Mouse (Mus musculus): ENCODE results near the gene Camk2n1. TPM values are rescaled to one million over a fixed set of nuclear protein-coding genes. Genes with fewer than 3 reads are reported as not detected.

The Camk2n1 gene
- polyA plus RNA-seq, 1 experiment = 3.4 TPM

DNA sequence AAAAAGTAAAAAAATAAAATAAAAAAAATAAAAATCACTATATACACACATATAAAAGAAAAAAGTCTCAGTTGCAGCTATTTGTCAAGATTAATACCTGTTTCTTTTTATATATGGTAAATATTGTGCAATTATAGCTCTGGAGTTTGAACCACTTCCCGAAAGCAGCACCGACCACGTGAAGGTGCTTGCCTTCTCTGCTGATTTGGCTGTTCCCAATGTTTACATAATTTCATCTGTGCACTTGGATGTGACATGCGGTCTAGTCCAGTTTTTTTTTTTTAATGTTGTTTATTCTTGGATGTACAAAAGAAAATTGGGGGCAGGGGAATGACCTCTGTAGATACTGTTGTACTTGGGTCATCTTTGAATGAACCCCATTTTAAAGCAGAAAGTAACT lies 3.0 kb downstream of the Camk2n1 start:
- H3K27ac ChIP-seq (ENCODE audit: control insufficient read depth, insufficient read depth, low read depth, low read length, poor library complexity) = no peak overlapping the region
- 28% methylated on average over 4 of the region's 4 CpGs for WGBS
- H3K4me3 ChIP-seq (replicated peaks; ENCODE audit: control insufficient read depth, low read depth, low read length) = no peak overlapping the region
- TF ChIP-seq CTCF (IDR thresholded peaks at IDR 0.05; ENCODE audit: control insufficient read depth, insufficient read depth, low read length) = no peak
- no peak for TF ChIP-seq POLR2A (IDR thresholded peaks at IDR 0.05; ENCODE audit: borderline replicate concordance, control insufficient read depth, low read depth, low read length)
- H3K4me1 ChIP-seq (ENCODE audit: control insufficient read depth, insufficient read depth, low read length) = peaks cover 2% of the 10 kb centered on the region; the same call in 1 of the 2 replicates

DNA sequence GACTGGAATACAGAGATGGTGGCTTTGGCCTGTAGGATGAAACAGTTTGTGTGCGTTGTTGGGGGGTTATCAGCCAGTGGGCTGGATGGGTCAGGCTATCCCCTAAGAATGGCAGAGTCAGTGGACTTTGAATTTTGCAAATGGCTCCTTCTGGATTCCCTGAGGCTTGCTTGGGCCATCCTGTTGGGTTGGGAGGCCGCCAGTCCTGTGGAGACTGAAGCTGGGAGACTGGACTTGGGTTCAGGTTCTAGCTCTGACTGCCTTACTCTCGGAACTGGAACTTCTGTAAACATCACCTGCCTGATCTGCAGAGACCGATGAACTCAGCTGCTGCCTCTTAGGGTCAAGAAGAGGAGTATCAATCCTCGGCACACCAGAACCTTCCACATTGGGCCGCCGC lies 4.1 kb downstream of the Camk2n1 start:
- 73% methylated on average over 7 of the region's 7 CpGs for WGBS
- H3K27ac ChIP-seq (ENCODE audit: control insufficient read depth, insufficient read depth, low read depth, low read length, poor library complexity) = no peak overlapping the region
- no peak overlapping the region for H3K4me3 ChIP-seq (replicated peaks; ENCODE audit: control insufficient read depth, low read depth, low read length)
- H3K4me1 ChIP-seq (ENCODE audit: control insufficient read depth, insufficient read depth, low read length) = peaks cover 2% of the 10 kb centered on the region; the same call in 1 of the 2 replicates
- TF ChIP-seq POLR2A (IDR thresholded peaks at IDR 0.05; ENCODE audit: borderline replicate concordance, control insufficient read depth, low read depth, low read length) (no peak), CTCF (IDR thresholded peaks at IDR 0.05; ENCODE audit: control insufficient read depth, insufficient read depth, low read length) (no peak)

- peaks cover 2% of the 10 kb centered on the region; the same call in 1 of the 2 replicates for H3K4me1 ChIP-seq (ENCODE audit: control insufficient read depth, insufficient read depth, low read length)
- H3K4me3 ChIP-seq (replicated peaks; ENCODE audit: control insufficient read depth, low read depth, low read length) = no peak overlapping the region
- TF ChIP-seq CTCF (IDR thresholded peaks at IDR 0.05; ENCODE audit: control insufficient read depth, insufficient read depth, low read length) = no peak
- no peak for TF ChIP-seq POLR2A (IDR thresholded peaks at IDR 0.05; ENCODE audit: borderline replicate concordance, control insufficient read depth, low read depth, low read length)
- WGBS = 72% methylated on average over 5 of the region's 5 CpGs
- H3K27ac ChIP-seq (ENCODE audit: control insufficient read depth, insufficient read depth, low read depth, low read length, poor library complexity) = no peak overlapping the region
Observed at GRCm38 (mm10) chr4:138458735-138459440, 4.8 kb downstream of the Camk2n1 start.

- H3K27ac ChIP-seq (ENCODE audit: control insufficient read depth, insufficient read depth, low read depth, low read length, poor library complexity) = no peak overlapping the region
- 71% methylated on average over 6 of the region's 6 CpGs for WGBS
Observed at GRCm38 (mm10) chr4:138459775-138460174, 5.7 kb downstream of the Camk2n1 start.

DNA sequence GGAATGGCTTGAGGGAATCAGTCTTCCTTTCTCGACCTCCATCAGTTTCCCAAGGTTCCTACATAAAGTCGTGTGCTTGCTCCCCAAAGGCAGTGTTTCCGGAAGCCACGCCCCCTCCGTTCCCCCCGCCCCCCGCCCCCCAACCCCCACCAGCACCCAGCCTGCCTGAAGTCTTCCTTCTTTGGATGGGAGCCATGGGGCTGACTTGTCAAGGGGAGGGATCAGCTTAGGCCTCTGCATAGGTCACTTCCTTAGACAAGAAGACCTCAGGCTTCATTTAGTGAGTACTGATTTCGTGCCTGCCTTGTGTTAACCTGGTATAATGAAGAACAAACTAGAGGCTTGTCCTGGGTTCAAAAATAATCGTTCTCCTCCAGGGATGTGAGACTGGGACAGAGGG lies 6.8 kb downstream of the Camk2n1 start:
- Histone ChIP-seq H3K4me1 (ENCODE audit: control insufficient read depth, insufficient read depth, low read length) (peaks cover 2% of the 10 kb centered on the region), H3K4me3 (replicated peaks; ENCODE audit: control insufficient read depth, low read depth, low read length) (no peak overlapping the region), H3K27ac (ENCODE audit: control insufficient read depth, insufficient read depth, low read depth, low read length, poor library complexity) (no peak overlapping the region)
- WGBS = 23% methylated on average over 9 of the region's 9 CpGs
- TF ChIP-seq POLR2A (IDR thresholded peaks at IDR 0.05; ENCODE audit: borderline replicate concordance, control insufficient read depth, low read depth, low read length) (no peak), CTCF (IDR thresholded peaks at IDR 0.05; ENCODE audit: control insufficient read depth, insufficient read depth, low read length) (no peak)

More at GRCm38 (mm10) chr4:138459775-138460174, 5.7 kb downstream of the Camk2n1 start:
- peaks cover 2% of the 10 kb centered on the region for H3K4me1 ChIP-seq (ENCODE audit: control insufficient read depth, insufficient read depth, low read length)
- no peak overlapping the region for H3K4me3 ChIP-seq (replicated peaks; ENCODE audit: control insufficient read depth, low read depth, low read length)
- no peak for TF ChIP-seq POLR2A (IDR thresholded peaks at IDR 0.05; ENCODE audit: borderline replicate concordance, control insufficient read depth, low read depth, low read length)

GRCm38 (mm10) chr4:138461471-138461870 lies 7.4 kb downstream of the Camk2n1 start:
- WGBS = 90% methylated on average over 5 of the region's 5 CpGs

DNA sequence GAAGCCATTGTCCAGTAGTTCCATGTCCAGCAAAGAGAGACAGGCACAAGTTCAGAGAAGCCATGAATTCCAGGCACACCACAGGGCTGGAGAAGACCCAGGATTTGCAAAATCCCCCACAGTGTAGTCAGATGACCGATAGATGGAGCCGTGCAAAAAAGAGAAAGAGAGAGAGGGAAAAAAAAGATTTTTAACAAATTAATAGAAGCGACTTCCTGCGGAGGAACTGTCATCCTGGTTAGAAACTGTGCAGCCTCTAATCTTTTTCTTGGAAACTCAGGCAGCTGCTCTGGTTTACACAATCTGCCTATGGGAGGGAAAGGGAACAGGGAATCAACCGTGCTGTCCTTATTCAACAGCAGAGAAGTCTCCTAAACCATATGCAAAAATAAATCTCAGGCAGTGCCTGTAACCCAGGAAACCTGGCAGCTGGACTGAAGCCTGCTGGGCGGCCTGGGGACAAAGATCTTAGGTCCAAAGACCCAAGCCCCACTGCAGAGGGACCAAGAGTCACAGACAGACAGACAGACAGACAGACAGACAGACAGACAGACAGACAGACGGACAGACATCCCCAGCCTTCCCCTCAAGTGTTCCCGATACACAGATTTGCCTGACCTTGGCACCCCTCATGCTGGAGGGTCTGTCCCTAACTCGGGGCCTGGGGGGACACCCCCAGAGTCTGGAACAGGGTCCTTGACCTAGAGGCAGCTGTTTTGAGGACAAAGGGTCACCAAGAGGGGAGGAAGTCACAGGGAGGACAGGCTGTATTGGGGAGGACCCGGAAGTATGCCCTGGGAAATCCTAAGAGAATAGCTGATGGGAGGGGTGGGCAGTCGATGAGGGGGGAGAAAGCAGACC lies 9.1 kb downstream of the Camk2n1 start:
- Histone ChIP-seq H3K4me3 (replicated peaks; ENCODE audit: control insufficient read depth, low read depth, low read length) (no peak overlapping the region), H3K27ac (ENCODE audit: control insufficient read depth, insufficient read depth, low read depth, low read length, poor library complexity) (no peak overlapping the region), H3K4me1 (ENCODE audit: control insufficient read depth, insufficient read depth, low read length) (no peaks in the 10 kb centered on the region; the same call in 1 of the 2 replicates)
- TF ChIP-seq POLR2A (IDR thresholded peaks at IDR 0.05; ENCODE audit: borderline replicate concordance, control insufficient read depth, low read depth, low read length) (no peak), CTCF (IDR thresholded peaks at IDR 0.05; ENCODE audit: control insufficient read depth, insufficient read depth, low read length) (no peak)
- 2% methylated on average over 11 of the region's 11 CpGs for WGBS

More at GRCm38 (mm10) chr4:138461471-138461870, 7.4 kb downstream of the Camk2n1 start:
- Histone ChIP-seq H3K27ac (ENCODE audit: control insufficient read depth, insufficient read depth, low read depth, low read length, poor library complexity) (no peak overlapping the region), H3K4me3 (replicated peaks; ENCODE audit: control insufficient read depth, low read depth, low read length) (no peak overlapping the region), H3K4me1 (ENCODE audit: control insufficient read depth, insufficient read depth, low read length) (no peaks in the 10 kb centered on the region; the same call in 1 of the 2 replicates)
- TF ChIP-seq POLR2A (IDR thresholded peaks at IDR 0.05; ENCODE audit: borderline replicate concordance, control insufficient read depth, low read depth, low read length) = no peak
- no peak for TF ChIP-seq CTCF (IDR thresholded peaks at IDR 0.05; ENCODE audit: control insufficient read depth, insufficient read depth, low read length)

DNA sequence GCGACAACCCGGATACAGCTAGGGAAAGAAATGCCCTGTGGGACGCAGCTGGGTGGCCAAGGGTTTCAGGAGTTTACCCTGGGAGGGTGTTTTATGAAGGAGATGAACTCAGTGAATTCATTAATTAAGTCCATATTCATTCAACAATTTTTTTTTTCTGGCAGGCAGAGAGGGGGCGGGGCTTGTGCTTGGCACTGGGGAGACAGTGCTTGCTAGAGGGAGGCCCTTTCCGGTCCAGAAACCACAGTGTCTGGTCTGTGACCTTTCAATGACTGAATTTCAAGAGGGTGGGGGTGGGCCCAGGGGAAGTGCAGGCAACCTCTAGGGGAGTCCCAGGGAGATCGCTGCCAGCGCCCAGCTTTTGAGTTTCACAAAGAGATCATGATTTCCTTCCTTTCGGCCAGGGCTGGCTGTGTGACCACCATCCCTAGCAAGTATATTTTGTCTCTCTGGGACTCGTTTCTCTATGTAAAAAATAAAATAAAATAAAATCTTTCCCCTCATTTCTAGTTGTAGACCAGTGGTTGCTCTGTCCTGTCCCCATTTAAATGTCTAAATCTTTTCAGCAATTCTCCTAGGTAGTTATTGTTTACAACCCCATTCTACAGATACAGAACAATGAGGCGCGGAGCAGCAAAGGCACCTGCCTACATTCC lies 9.8 kb downstream of the Camk2n1 start:
- TF ChIP-seq POLR2A (IDR thresholded peaks at IDR 0.05; ENCODE audit: borderline replicate concordance, control insufficient read depth, low read depth, low read length) = no peak
- TF ChIP-seq CTCF (IDR thresholded peaks at IDR 0.05; ENCODE audit: control insufficient read depth, insufficient read depth, low read length) = no peak
- 3% methylated on average over 11 of the region's 11 CpGs for WGBS
- H3K27ac ChIP-seq (ENCODE audit: control insufficient read depth, insufficient read depth, low read depth, low read length, poor library complexity) = no peak overlapping the region
- H3K4me1 ChIP-seq (ENCODE audit: control insufficient read depth, insufficient read depth, low read length) = no peaks in the 10 kb centered on the region; the same call in 1 of the 2 replicates
- no peak overlapping the region for H3K4me3 ChIP-seq (replicated peaks; ENCODE audit: control insufficient read depth, low read depth, low read length)
